Mouse (Mus musculus) ovary, postnatal 10 days (tissue): Measurements from ENCODE around the gene Sf3a3.
"Not testable (repeated sequence)": the region's sequence is repeated elsewhere in the genome, so short reads cannot be mapped to it uniquely, and the experiment has no call there.

Source experiments
- DNase-seq: peaks from one replicate; pipeline ENCODE4 v3.0.0; 2022; ENCODE audit warnings: low spot score

Gene Sf3a3

DNA sequence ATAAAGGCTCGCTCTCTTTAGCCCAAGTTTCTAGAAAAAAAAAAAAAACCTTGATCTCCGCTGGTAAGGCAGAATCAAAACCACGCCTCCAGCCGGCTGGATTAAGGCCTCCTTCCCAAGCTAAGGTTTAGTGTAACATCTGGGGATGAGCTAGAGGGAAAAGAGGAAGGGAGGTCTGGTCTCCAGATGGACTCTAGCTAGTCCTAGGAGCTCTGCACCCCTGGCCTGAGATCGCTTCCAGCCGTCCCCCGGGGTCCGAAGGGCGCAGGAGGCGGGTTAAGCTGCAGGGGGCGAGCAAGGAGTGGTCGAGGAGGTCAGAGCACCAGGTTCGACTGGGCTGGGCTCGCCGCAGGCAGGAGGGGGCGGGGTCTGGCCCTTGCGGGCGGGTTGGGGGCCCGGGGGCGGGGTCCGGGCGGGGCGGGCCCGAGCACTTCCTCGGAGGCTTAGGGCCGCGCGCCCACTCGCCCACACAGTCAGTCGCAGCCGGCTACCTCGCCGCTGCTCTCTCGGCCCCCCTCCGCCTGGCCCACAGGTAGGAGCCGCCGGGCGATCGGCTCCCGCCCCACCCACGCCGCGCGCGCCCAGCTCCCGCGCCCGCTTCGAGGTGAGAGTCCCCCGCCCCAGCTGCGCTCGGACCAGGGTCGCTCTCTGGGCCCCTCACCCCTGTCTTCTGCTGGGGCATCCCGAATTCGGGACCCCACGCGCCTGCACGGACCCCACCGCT lies 14.2 kb upstream of the Sf3a3 start, which contains the start of gene Fhl3:
Fhl3 (plus strand) TSS at position 454 of the 724 bp plus-strand sequence.
- DNase-seq: peak; percentile 53

DNA sequence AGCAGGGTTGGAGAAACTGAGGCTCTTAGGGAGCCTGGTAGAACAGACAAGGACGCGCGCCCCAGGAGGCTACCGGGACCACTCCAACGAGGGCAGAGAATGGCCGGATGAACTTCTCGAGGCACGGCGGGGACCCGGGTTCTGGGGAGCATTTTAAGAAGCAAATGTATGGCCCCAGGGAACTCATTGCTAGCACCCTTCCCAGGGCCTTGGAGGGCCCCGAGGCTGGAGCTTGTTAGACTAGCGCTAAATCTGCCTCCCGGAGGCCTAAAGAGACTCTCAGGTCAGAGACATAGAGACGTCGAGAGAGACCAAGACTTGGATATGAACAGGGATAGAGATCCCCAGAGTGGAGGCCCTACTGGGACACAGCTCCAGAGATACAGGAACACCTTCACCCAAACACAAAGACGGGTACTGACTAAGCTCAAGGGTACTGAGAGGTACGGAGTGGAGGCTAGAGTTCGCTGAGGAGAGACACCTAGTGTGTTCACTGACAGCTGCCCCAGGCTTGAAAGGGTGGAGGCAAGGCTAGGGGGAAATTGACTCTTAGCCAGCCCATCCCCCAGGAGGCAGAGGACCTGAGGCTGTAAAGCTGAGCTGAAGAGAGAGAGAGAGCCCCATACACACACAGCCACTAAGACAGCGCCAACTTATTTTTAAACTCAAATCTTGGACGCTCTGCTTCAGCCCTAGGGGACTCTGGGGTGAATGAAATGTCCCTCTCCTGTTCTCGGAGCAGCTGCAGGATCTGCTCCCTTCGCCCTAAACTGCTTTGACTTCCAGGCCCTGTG lies 13.3 kb upstream of the Sf3a3 start:
- DNase-seq: peak; percentile 15

DNA sequence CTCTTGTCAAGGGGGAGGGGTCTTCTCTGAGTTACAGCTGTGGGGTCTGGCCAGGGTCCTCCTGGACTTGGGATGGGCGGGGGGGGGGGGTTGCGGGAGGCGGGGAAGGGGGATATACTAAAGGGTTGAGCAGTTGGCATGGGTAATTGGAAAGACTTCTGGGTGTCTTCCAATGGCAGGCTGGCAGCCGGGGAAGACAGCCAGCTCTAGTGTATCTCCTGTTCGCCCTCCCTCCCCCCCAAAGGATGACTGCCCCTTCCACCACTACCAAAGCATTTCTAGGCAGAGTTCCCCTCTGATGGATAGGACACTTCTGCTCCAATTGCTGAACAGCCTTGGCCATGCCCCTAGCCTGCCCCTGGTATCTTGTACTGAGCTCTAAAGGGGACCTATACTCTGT lies 12.7 kb upstream of the Sf3a3 start:
- no peak for DNase-seq

DNA sequence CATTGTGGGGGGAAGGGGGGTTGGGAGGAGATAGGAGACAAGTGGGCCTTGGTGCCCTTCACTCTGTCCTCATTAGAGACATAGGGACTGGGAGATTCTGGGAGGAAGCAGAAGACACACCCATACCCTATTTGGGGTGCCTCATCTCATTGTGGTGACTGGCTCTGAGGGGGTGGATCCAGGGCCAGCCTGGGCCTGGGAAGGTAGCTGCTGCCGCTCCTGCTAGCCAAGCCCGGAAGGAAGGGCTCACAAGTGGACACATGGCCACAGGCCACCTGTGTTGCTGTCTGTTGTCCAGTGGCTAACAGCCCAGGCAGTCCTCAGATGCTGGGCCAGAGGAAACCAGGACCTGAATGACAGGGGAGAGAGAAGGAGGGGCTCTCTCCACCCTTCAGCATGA lies 11.2 kb upstream of the Sf3a3 start:
- no peak for DNase-seq

DNA sequence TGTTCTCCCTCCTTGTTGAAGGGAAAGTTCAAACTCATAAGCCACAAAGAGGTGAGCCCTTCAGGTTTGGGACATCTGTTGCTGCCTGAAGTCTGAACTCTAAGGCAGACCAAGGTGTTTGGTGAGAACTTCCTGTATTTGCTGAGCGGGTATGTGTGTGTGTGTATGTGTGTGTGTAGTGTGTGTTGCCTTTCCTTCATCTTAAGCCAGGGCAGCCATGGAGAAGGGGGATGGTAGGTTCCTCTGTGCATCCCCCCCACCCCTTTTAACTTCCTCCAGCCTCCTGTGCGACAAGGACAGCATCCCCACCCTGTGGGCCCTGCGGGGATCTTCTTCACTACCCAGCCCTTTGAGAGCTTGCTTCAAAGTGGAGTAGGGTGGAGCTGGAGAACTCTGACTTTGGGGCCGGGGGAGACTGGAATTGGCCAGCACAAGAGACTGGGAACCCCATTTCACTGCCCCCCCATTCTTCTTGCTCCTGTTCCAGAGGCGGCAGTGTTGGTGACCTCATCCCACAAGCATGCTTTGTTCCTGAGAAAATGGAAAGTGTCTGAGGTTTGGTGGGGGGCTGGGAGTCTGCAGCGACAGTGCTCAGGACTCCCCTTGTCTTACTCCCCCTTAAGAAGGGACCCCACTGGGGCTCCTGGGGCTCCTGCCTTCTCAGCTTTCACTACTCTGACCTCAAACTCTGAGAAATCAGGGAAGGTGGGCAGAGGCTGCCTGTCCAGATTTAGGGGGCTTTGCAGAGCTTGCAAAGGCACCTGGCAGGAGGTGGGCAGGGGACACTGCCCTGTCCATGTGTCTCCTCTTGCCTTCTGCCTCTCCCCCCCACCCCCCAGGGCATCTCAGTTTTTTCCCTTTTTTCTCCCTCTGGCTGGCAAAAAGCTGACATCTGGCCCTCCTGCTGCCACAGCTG lies 10.4 kb upstream of the Sf3a3 start:
- DNase-seq: peak; percentile 6

DNA sequence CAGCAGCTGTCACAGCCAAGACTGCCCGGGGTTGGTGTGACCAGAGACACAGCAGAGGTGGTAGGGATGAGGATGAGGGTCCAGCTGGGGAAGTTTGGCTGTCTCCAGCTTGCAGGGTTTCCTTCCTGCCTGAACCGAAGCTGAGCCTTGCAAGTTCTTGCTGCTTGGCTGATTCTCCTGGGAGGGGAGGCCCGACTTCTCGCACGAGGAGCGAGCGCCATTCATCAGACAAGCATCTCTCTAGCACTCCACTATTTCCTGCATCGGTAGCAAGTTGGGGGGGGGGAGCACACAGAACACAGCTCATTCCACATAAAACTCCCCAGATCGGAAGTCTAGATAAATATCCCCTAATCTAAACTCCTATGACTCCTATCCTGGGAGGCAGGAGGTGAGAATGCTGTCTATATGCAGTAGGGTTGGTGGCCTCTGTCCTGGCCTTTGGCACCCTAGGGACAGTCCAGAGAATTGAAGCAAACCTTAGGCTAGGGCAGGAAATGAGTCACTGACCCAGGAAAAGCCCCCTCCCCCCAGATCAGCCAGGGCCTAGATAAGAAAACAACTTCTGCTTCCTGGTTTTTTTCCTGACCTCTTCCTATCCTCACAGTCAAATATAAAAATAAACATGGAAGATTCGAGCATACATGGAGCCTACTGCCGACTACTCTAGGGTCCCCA lies 9.6 kb upstream of the Sf3a3 start:
- DNase-seq: no peak

DNA sequence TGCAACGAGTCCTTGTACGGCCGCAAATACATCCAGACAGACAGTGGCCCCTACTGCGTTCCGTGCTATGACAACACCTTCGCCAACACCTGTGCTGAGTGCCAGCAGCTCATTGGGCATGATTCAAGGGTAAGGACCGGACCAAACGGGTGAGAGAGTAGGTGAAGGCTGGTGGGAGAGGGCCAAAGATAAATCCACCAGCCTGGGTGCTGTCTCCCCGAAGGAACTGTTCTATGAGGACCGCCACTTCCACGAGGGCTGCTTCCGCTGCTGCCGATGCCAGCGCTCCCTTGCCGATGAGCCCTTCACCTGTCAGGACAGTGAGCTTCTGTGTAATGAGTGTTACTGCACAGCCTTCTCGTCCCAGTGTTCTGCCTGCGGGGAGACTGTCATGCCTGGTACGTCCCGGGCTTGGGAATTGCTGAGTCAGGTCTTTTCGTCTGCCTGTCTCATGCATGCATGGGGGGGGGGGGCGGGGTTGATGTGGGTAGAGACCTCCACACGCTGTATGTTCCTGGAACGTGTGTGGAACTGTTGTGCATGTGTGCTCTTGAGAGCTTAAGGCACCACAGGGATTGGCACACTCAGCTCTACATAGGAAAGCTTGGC lies 8.8 kb upstream of the Sf3a3 start:
- DNase-seq: no peak

DNA sequence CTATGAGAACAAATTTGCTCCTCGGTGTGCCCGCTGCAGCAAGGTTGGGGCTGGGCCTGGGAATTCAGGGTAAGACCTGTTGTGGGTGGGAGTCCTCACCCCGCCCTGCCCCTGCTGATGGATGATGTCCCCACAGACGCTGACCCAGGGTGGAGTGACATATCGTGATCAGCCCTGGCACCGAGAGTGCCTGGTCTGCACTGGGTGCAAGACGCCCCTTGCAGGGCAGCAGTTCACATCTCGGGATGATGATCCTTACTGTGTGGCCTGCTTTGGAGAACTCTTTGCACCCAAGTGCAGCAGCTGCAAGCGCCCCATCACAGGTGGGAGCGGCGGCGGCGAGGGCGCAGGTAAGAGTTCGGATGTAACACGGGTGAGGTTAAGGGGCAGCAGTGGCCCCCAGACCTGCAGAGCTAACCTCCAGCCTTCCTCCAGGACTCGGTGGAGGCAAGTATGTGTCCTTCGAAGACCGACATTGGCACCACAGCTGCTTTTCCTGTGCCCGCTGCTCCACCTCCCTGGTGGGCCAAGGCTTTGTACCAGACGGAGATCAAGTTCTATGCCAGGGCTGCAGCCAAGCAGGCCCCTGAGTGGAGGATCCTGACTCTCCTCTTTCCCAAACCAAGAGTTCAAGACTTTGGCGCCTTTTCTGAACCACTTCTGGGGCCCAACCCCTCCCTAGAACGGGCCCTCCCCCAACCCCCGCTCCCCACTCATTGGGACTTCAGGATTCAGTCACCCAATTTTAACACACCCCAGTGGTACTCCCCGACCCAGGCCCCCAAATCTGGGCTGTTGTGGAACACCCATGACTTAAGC lies 7.0 kb upstream of the Sf3a3 start:
- not testable (repeated sequence) for DNase-seq

DNA sequence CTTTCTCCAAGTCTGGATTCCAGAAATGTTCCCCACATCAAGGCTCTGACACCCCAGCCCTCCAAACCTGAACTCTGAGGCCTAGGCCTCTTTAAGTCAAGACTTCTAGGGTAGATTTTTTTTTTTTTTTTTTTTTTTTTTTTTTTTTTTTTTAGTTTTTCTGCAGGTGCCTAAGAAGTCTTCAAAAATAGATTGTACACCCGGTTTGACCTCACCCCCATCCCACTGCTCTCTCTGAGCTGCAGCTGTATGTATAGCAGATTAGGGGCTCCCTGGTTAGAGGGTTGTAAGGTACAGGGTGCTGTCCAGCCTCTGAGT lies 6.4 kb upstream of the Sf3a3 start:
- DNase-seq: not testable (repeated sequence)

DNA sequence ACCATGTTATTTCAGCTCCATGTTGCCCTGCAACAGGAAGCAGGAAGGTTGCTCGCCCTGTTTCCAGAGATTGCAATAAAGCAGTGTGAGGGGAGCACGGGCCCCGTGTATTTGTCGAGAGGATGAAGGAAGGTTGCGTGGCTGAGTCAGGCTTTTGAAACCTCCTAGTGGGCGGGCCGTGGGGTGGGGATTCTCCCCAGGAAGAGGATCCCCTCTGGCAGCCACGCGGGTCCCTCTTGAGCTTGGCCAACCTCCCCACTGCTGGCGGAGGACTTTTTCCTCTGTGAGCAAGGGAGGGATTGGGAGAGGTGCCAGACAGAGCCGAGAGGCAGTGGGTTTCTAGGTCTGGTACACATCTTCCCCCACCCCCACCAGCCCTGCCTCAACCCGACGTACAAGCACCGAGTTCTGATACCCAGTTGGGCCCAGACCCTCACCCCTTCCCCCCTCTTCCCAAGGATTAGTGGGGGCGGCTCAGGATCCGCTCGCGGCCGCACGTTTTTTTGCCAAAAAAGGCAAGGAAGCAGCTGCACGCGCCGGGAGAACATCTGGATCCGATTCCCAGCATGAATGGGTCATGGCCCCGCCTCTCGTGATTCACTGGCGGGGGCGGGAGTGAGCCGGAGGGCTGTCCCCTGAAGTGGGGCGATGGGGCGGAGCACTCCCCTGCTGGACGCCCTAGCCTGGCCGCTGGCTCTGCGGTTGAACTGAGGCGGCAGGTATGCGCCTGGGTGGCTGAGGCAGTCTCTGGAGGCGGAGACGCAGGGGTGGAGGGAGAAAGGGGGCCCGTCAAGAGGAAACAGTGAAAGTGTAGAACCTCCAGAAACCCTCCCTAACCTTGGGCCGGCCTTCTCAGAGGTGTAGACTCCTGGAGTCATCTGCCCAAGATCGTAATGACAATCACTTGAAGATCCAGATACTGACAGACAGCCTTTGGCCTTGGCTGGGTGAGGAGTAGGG lies 5.8 kb upstream of the Sf3a3 start:
- DNase-seq: peak; percentile 82

DNA sequence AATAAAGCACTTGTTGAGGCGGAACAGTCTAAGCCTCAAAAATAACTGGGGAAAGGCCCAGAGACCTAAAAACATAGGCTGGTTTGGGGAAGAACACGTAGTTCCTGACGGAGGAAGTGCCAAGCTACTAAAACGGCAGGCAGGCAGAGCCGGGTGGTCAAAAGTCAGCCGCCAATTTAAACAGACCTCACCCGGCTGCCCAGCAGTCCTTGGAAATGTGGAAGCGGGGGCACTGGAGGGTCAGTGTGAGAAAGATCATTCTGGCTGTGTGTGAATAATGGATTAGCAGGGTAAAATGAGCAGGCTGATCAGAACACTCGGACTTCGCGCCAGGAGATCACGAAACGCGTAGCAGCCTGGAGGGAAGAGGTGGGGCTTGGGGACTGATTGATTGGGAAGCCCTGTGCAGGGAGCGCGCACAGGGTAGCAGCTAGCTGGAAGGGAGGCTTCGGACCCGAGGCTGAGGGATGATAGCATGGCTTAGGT lies 4.6 kb upstream of the Sf3a3 start:
- no peak for DNase-seq

DNA sequence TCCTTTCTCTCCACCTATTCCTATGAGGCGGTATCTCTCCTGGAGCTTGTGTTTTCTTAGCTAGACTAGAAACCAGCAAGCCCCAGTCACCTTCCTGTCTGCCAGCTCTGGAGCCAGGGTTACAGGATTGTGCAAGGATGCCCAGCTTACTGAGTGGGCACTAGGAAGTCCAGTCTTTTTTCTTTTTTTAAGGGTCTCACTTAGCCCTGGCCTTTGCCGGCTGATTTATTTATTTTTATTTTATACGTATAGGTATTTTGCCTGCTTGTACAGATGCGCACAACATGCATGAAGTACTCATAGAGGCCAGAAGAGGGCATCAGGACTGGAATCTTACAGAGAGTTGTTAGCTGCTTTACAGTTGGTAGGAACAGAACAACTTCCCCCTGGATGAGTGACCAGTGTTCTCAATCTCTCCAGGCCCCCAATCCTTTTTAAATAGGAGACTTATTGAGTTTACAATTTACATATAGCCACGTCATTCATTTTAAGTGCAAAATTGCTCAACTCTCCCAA lies 3.7 kb upstream of the Sf3a3 start:
- no peak for DNase-seq

DNA sequence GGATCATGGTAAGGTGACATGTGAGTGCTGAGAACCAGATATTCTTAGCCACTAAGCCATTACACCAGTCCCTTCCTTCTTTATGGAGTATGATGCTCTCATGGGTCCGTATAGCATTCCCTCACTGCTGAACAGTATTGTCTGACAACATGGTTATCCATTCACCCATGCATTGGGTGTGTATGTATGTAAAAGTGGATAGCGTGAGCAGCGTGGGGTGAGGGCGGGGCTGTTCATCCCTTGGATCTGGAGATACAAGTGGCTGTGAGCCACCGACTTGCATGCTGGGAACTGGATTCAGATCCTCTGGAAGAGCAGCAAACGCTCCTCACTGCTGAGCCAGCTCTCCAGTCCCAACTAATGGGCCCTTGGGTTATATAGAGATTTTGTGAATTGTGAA lies 2.0 kb upstream of the Sf3a3 start:
- no peak for DNase-seq

DNA sequence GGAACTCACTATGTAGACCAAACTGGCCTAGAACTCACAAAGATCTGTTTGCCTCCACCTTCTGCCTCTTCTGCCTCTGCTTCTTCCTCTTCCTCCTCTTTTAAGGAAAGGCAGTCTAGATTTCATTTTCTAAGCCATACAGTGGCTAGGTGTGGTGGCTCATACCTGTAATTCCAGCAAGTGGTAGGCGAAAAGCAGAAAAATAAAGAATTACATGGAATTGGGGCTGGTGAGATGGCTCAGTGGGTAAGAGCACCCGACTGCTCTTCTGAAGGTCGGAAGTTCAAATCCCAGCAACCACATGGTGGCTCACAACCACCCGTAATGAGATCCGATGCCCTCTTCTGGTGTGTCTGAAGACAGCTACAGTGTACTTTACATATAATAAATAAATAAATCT lies 726 bp upstream of the Sf3a3 start:
- not testable (repeated sequence) for DNase-seq

DNA sequence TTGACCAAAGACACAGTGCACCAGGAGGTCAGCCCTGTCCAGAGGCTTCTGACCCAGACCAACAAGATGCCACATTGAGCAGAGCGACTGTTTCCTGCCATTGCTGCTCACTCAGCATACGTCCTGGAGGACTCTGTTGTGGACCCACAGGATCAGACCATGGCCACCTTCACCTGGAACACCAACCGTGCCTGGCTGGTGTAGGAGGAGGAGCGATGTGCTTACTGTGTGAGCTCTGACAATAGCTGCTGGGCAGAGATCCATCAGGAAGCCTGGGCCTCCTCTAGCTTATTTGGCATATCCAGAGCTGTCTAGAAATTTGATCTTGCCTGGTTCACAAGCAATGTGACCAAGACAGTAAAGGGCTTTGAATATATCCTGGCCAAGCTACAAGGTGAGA lies 4.5 kb downstream of the Sf3a3 start:
- DNase-seq: no peak

DNA sequence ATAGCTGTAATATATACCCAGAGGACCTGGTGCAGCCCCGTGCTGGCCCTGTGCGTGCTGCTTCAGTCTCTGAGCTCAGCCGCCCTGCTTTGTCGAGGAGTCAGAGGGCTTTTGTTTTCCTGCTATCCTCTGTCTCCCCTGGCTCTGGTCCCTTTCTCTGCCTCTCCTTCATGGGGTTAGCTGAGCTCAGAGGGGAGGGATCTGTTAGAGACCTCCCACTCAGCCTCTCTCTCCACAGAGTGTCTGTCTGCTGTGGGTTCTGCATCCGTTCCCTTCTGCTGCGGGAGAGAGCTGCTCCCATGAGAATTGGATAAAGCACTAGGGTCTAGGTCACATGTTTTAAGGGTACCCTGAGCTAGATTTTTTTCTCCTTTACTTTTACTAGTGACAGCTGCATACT lies 11.5 kb downstream of the Sf3a3 start:
- no peak for DNase-seq

DNA sequence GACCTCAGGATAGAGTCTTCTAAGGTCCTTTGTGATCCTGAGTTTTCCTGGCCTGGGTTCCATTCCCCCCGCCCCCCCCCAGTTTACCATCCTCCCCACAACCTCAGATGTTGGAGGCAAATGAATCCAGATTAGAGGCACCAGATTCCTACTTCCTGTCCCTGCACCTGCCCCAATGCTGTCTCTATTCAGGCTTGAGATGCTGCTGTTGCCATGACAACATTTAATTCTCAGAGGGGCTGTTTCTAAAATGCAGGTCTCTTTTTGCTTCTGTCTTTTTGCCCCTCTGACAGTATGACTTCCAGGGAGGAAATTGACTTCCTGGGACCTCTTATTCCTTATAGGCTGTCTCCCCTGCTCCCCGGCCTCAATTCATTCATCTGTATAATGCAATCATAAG lies 22.4 kb downstream of the Sf3a3 start:
- DNase-seq: no peak

DNA sequence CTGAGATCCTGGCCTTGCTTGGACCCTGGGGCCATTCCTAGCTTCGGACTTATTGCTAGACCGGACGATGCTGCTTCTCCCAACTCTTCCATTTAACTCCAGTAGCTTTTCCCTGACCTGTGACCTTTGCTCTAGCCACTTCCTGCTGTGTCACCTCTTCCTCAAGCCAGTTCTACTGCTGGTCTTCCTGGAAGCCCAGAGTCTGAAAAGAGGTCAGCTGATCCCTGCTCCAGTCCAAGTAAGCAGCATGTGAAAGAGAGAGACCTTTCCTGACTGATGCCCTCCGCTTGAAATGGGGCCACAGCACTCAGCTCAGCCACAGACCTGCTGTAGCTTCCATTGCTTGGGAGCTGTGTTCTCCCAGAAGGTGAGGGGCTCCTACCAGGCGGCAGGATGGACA lies 22.9 kb downstream of the Sf3a3 start:
- no peak for DNase-seq

DNA sequence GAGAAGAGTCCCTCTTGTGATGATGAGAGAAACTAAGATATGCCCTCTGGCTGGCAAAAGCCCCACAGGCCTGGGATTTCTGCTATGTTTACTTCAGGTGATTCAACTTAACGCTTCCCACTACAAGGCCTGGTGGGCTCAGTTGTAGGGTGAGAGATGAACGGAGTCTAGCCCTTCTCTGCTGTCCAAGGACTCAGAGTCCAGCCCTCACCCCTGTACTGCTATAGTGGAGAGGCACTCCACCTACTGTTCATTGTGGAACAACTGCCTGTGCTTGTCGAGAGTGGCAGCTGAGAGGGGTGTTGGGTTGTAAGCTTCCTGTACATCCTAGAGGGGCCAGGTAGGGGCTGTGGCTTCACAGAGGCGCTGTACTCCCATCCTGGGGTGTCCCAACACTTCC lies 23.4 kb downstream of the Sf3a3 start:
- DNase-seq: no peak
